Mouse (Mus musculus): ENCODE data around the gene 1700109H08Rik.
"Not testable (repeated sequence)": the region's sequence is repeated elsewhere in the genome, so short reads cannot be mapped to it uniquely, and the experiment has no call there.

1700109H08Rik gene

DNA sequence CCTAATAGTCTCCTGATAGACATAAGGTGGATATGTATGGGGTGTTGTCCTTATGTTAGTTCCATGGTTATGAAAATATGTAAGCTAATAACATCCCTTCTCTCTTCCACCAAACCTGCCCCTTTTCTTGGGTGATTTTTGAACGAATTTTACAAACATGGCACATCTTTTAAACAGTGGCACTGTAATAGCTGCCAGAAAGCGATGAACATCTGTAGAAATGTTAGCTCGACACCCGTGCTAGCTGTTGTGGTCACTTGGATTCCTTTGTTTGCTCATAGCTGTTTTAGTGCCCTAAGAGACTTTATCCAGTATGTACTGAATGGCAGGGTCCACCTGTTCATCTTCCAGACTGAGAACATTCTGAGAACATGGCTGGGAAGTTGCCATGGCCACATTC, at the start of gene 1700109H08Rik:
Gene 1700109H08Rik (plus strand): TSS at position 301 of the 400 bp plus-strand sequence.
- DNase-seq: no peak

DNA sequence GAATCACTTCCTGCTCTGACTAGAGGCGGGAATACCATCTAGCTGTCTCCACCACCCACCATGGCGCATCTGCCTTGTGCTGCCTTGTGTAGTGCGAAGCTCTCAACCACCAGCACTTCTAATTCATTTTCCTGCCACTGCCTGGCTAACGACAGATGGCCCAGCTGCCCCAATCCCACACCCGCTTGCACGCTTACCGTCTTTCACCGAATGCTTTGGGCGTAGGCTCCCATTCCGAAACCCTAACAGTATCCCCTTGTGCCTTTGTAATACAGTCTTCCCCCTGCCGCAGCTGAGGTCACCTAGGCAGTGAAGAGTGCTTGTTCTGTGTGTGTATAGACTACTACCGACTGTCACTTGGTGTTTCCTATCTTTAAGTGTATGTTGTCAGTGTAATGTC, 49.6 kb upstream of the 1700109H08Rik start:
- DNase-seq: no peak

DNA sequence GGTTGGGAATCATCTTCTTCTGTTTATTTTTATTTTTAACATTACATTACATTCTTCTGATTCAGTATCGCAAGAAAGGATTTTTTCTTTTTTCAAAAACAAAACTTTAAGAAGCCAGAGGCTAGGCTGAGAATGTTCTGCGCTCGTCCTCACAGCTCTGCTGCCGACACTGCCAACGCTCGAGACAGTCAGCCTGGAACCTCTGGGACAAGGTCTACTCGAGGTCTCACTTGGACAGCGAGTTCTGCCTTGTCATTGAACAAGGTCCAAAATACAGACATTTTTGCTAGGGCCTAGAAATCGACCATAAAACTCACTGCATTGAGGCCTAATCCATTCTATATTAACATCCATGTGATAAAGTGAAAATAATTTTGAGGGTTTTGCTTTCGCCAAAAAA, 48.5 kb upstream of the 1700109H08Rik start:
- no peak for DNase-seq

DNA sequence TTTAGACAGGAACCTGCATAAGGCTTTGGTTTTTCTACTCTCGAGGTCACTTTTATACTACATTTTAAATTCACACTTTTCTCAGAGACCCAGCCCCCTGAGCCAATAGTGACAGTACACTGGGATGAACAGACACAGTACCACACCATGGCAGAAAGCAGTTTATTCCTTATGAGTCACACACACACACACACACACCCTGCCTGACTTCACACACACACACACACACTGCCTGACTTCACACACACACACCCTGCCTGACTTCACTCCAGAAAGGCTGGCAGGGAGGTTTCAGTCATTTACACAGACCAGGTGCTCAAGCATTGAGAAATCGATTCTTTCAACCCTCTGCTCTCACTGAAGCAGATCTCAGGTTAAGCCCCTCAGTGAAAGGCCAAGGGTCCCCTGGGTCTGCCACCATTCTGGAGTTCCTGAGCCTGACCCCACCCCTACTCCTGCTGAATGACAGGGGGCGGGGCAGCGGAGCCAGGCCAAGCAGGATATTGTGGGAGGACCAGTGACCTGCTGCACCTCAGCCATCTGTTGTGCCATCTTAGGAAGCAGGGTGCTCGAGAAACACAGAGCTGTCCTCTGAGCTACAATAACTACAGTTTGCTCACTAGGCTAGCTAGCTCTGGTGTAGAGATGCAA, 44.2 kb upstream of the 1700109H08Rik start:
- no peak for DNase-seq

DNA sequence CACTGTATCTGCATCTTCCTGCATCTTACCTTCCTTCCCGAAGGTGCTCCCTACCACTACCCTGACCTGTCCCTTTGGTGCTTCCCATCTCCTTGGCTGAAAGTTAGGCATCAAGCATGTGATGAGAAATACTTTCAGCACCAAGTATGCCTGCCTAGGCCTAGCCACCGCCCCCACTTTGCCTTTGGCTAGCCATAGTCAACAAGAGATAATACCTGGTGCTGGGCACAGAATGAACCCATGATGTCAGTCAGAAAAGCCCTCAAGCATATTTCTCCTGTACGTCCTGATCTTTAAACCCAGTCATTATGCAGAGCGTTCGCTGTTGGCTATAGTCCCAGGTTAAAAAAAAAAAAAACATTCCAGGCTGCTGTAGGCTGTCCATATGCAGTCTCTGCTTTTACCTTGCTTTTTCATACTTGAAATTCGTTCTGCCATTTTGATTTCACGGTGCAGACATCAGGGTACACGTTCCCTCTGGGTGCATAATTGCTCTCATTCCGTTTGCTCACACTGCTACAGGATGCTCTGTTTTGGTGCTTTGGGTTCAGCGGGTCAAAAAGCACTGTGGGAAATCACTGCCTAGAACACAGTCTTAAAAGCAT, 41.7 kb upstream of the 1700109H08Rik start:
- DNase-seq: no peak

DNA sequence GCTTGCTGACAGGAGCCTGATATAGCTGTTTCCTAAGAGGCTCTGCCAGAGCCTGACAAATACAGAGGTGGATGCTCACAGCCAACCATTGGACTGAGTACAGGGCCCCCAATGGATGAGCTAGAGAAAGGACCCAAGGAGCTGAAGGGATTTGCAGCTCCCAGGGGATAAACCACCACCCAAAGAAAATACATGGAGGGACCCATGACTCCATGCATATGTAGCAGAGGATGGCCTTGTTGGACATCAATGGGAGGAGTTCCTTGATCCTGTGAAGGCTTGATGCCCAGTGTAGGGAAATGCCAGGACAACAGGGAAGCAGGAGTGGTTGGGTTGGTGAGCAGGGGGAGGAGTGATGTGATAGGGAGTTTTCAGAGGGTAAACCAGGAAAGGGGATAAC, 39.3 kb upstream of the 1700109H08Rik start:
- not testable (repeated sequence) for DNase-seq

DNA sequence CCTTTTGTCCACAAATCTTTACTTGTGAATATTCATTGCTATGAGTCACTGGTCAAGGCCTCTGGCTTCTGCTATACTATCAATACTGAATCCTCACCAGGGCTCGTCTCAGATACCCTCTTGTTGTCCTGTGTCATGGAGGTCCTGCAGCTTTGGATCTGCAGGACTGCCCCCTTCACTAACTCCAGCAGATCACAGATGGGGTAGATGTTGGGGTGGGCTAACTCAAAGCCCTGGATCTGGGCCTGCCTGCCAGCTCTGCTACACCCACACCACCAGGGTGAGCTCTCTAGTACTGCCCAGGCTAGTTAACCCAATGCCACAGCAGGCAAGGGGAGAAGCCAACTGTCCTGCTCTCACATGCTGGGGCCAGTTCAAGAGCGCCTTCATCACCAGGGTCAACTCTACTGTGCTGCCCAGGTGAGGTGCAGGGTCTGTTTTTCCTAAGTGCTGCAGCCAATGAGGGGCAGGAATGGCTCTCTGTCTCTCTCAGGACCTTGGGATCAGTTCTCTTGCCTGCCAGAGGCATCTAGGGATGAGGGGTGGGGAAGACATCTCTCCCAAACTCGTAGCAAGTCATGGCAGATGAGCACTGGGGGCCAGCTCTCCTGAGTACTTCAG, 34.7 kb upstream of the 1700109H08Rik start:
- DNase-seq: no peak

DNA sequence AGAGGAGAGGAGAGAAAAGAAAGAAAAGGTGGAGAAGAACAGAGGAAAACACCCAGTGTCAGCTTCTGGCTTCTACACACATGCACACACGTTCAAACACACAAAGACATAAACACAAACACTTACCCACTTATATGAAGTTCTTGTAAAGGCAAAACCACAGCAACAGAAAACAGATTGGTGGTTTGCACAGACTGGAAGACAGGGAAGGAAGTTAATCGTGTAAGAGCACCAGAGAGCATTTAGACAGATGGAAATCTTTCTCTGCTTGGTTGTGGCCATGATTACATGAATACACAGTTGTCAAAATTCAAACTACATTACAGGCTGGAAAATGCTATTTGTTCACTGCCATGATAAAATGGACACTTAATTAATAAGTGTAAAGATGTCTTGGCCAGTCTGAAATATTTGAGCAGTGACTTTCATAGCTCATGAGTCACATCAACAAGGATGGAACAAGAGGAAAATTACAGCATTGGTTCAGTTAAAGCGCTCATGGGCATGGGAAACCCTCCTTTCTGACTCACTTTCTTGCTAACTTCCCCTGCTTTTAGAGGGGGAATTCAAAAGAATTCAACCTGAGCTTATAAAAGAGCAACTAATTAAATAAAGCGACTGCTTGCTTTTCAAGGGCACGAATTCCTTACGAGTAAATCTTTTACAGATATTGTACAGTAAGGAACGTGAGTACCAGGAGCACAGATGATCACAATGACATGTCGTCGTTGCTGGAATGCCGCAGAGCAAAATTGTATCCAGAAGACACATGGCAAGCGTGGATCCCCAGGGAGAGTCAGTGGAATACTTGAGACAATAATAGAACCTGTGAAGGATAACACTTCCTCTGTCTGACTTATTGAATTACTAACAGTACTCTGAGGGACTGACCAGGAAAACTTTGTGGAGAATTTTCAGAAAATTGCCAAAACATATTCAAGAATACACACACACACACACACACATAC, 32.6 kb upstream of the 1700109H08Rik start:
- no peak for DNase-seq

DNA sequence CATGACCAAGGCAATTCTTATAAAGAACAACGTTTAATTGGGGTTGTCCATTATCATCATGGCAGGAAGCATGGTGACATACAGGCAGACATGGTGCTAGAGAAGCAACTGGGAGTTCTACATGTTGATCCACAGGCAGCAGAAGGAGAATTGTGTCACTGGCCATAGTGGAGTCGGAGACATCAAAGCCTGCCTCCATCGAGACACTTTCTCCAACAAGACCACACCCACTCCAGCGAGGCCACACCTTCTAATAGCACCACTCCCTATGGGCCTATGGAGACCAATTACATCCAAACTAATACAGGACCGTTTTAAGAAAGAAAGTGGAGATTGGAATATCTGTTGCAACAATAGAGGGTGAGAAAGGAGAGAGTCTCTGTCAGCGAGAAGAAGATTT, 29.5 kb upstream of the 1700109H08Rik start:
- no peak for DNase-seq

DNA sequence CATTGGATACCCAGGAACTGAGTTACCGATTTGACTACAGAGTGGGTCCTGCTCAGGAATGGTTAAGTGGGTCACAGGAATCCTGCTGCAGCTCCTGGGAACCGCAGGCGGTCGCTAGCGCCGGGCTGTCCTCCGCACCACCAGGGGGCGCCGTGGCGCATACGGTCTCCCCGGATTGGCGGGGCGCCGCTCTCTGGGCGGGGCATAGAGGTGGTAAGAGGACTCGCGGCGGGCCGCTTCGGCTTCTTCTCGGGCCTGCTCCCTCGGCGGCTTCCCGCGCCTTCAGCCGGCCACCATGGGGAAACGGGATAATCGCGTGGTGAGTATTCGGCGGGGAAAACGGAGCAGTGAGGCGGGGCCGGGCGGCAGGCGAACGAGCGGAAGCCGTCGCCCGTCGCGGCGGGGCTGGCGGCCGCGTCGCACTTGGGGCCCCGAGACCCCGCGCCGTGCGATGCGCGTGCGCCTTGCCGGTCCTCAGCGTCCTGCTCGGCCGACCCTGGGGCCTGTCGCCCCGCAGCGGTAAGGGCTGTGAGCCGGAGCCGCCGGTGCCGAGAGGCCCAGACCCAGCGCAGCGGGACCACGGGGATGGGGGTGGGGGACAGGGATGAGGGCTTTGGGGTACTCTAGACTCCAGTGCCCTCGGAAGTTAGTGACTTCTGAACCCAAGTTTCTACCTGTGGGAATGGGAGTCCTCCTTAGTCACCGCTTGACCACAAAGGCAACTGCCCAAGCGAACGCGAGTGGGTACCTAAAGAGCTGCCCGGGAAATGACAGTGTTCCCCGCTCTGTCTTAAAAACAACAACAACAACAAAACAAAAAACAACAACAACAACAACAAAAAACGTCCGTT, 27.5 kb upstream of the 1700109H08Rik start, which contains the start of gene Fam133b:
Gene Fam133b (plus strand): TSS at position 205 of the 851 bp plus-strand sequence.
- peak; percentile 92 for DNase-seq

DNA sequence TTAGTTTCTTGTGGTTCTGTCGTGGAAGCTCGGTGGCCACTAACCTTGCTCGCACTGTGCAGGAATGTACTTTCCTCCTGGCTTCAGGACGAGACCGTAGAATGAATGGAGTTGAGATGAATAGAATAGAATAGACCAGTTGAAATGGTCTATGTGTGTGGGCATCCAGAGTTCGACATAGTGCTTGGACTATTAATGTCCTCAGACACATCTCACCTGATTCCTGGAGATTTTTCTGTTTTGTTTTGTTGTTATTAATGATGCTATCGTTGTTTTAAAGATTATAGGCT, 26.9 kb upstream of the 1700109H08Rik start:
- DNase-seq: no peak

DNA sequence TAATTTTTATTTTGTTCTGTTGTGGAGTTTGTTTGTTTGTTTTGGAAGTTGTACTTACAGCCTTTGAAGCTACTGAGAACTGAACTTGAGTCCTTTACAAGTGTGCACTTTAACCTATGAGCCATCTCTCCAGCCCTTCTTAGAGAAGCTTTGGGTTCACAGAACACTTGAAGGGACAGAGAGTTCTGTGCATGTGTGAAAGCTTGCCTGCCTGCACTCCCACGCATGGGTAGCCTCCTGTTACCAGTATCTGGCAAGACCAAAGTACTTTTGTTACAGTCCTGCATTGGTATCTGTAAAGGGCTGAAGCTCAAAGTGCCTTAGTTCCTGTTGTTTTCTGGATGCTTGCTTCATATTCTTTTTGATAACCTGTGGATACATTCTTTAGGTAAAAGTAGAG, 25.1 kb upstream of the 1700109H08Rik start:
- no peak for DNase-seq

DNA sequence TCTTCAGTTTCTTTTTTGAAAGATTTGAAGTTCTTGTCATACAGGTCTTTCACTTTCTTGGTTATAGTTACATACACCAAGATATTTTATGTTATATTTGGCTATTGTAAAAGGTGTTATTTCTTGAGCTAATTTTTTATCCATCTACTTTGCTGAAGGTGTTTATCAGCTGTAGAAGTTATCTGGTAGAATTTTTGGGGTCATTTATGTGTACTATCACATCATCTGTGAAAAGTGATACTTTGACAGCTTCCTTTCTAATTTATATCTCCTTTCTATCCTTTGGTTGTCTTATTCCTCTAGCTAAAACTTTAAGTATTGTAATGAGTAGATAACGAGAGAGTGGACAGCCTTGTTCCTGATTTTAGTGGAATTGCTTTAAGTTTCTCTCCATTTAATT, 19.9 kb upstream of the 1700109H08Rik start:
- no peak for DNase-seq

DNA sequence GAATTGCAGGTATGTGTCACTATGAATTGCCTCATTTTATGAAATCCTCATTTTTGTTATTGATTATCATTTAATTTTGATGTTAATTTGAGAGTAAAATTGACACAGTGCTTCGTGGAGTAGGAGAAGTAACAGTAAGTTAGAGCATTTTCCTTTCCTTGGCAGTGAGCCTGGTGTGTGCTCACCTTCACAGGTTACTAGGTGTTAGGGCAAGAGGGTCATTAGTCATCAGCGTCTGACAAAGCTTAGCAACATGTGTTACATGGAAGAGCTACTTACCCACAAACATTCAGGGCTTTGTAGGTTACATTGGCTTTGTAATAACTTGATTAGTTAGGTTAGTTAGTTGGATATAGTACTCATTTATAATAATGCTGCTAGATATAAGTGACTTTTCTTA, 17.2 kb upstream of the 1700109H08Rik start:
- DNase-seq: no peak

DNA sequence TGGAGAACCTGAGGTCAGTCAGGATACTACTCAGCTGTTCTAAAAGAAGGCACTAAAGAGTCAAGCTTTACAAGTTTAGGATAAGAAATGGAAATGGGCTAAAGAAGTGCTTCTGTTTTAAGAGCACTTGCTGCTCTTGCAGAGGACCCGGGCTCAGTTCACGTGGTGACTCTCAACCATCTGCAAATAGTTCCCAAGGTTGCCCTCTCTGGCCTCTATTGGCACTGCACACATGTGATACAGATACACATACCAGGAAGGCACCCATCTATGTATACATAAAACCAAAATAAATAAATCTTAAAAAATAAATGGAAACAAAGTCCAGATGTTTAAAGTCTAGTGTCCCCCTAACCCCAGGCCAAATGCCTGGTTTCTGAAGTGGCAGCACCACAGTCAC, 3.5 kb downstream of the 1700109H08Rik start:
- no peak for DNase-seq

DNA sequence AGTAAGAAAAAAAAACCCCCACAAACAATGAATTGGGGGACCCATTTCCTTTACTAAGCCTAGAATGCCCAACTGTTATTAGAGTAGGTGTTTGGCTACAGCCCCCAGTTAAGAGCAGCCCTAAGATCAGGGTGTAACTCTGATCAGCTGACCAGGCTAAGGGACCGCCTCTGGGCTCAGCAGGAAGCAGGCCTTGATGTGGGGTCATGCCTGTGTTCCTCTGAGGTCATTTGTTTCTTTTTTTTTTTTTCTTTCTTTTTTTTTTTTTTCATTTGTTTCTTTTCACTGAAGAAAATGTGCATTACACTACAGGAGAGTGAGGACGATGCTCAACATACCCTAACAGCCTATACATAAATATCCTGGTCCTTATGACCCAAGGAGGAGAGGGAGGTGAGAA, 6.6 kb downstream of the 1700109H08Rik start:
- no peak for DNase-seq

DNA sequence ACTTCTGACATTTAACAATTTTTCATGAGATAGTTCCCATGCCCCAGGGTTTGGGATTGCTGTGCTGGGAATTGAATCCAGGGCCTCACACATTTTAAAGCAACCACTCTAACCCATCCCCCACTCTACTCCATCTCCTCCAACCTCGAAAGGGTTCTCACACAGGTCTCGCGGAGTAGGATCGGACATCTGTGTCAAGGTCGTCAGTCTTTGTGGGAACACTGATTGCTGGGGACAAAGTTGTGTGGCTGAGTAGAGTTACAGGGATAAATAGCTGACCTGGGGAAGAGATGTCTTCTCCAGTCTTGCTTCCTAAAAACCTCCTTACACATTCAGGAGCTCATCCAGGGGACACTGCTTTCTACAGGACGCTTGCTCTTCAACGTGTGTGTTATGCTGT, 7.7 kb downstream of the 1700109H08Rik start:
- DNase-seq: no peak

DNA sequence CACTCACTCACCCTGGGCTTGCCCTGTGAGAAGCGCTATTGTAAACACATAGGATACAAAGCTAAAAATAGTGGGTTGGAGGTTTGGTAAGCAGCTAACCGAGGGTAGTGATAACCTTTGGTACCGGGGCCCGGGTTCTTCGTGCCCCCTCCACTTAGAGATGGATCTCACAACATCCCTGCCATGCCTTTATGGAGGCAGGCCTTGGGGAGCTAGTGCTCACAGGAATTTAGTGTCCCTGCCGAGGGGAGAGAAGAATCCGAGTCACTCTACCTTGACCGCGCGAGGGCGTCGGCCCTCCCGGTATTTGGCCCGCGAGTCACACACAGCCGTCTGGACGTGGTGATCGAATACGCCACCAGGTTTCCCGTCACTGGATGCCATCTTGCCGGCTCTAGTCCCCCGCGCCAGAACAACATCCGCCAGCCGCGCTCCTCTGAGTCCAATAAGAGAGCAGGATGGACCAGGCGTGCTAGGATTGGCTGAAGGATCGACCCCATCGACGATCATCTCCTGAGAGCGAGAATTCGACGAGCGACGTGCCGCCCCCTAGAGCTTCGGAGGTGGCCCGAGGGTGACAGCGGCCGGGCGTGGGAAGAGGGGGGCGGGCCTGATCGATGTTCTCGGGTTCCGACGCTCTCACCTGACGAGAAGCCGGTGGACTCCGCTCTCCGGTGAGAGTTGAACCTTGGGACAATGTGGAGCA, 24.5 kb downstream of the 1700109H08Rik start, which contains the start of gene Pex1:
Gene Pex1 (plus strand): TSS at position 374 of the 706 bp plus-strand sequence.
- DNase-seq: peak; percentile 96

DNA sequence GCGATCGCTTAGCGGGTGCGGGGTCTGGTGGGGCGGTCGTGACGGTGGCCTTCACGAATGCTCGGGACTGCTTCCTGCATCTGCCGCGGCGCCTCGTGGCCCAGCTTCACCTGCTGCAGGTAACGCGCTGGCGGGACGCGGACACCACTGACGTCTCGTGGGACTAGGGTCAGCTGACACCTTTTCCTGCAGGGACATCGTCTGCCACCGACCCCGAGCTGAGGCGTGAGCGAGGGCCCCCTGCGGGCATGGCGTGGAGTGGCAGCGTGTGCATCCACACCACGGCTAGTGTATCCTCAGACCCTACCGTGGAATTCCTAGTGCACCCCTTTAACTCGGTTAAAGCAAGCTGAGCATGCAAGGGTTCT, 25.0 kb downstream of the 1700109H08Rik start, which contains the start of gene Rbm48:
Gene Rbm48 (minus strand): TSS at position 187 of the 368 bp plus-strand sequence.
- peak; percentile 87 for DNase-seq

DNA sequence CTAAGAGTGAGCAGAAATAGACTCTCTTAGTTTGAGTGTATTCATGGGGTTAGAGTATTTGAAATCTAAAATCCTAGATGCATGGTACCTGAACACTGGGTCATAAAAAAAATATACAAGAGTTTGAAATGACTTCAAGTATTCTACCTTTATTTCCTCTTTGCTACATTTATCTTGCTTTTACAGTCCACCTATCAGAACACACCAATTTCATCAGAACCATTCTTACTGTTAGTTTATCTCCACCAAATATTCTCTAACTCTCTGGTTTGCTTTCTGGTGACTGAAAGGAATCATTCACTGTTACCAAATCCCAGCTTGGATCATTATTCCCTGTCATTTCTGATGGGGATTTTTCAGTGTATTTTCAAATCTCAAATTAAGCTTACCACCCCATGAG, 25.8 kb downstream of the 1700109H08Rik start:
- no peak for DNase-seq

DNA sequence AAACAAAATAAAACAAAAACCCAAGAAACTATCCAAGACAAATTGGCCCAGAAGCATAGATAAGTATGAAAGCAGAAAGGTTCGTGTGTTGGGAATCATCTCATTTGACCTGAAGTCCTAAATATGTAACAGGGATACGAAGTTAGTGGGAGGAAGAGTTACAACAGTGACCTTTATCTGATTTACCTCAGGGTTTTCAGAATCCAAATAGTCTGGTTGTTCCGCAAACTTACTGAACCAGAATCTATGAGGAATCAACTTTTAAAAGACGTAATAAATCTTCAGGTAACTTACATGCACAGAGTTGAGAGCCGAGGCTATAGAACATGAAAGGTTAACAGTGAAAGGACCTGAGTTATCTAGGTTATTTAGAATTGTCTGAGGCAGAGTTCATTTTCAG, 27.4 kb downstream of the 1700109H08Rik start:
- no peak for DNase-seq

DNA sequence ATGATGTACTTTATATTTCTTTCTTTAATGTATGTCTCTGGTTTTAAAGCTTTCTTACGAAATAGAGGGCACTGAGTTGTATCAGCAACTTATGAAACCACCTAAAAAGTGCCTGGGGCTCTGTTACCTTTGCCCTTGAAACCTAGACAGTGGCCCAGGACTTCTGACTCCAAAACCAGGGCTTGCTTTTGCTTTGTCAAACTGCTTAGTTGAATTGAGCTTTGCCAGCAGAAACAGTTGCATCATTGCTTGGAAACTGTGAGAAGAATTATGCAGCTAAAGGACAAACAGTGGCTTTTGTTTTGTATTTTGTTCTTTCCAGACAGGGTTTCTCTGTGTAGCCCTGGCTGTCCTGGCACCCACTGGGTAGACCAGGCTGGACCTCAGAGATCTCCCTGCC, 28.9 kb downstream of the 1700109H08Rik start:
- DNase-seq: no peak

Data from layer of hippocampus, adult 9-11 months (tissue).